Mouse (Mus musculus) testis, adult 2 months (tissue): Measurements from ENCODE around the gene AI464131. TPM values are rescaled to one million over a fixed set of nuclear protein-coding genes. Genes with fewer than 3 reads are reported as not detected.

Source experiments
- H3K27ac ChIP-seq: fragments of 200-500 bp; 2 replicates; pipeline ENCODE4 v1.5.1; 2012; ENCODE audit warnings: low read depth, low read length; ENCODE audit not compliant: control insufficient read depth, insufficient read depth
- H3K27me3 ChIP-seq: fragments of 200-500 bp; 2 replicates; pipeline ENCODE4 v1.6.1; 2012; ENCODE audit warnings: mild to moderate bottlenecking, low read length, moderate library complexity; ENCODE audit not compliant: control insufficient read depth, insufficient read depth
- H3K36me3 ChIP-seq: fragments of 200-500 bp; 2 replicates; pipeline ENCODE4 v1.6.1; 2012; ENCODE audit warnings: mild to moderate bottlenecking, low read length; ENCODE audit not compliant: control insufficient read depth, insufficient read depth
- H3K4me1 ChIP-seq: fragments of 200-500 bp; 2 replicates; pipeline ENCODE4 v1.6.1; 2012; ENCODE audit warnings: low read length; ENCODE audit not compliant: control insufficient read depth, insufficient read depth
- H3K4me3 ChIP-seq: fragments of 200-500 bp; 2 replicates; pipeline ENCODE4 v1.5.1; 2012; ENCODE audit warnings: low read depth, mild to moderate bottlenecking, low read length, moderate library complexity, mixed read lengths; ENCODE audit not compliant: control insufficient read depth
- CTCF ChIP-seq: fragments of 200-500 bp; IDR thresholded peaks from 2 replicates; pipeline ENCODE4 v1.5.1; 2012; ENCODE audit warnings: low read depth, mild to moderate bottlenecking, inconsistent platforms, low read length, moderate library complexity; ENCODE audit not compliant: control insufficient read depth, insufficient read depth, insufficient replicate concordance
- POLR2A ChIP-seq: fragments of 200-500 bp; IDR thresholded peaks from 2 replicates; pipeline ENCODE4 v1.6.1; 2012; ENCODE audit warnings: low read depth, mild to moderate bottlenecking, inconsistent platforms, low read length, moderate library complexity; ENCODE audit not compliant: control insufficient read depth
- polyA plus RNA-seq: library from polyadenylated mRNA; depleted of rRNA; stranded (reverse); fragments of >200 nt; gene quantifications from 2 replicates; pipeline ENCODE4 v1.2.3, GENCODE M21; 2012

Gene AI464131
- polyA plus RNA-seq, 1 experiment, result 9.8 TPM

- Histone ChIP-seq H3K4me3 (no peak overlapping the region), H3K36me3 (no peaks in the 10 kb centered on the region; the same call in 1 of the 2 replicates), H3K27ac (no peak overlapping the region), H3K27me3 (no peaks in the 10 kb centered on the region), H3K4me1 (peaks cover 7% of the 10 kb centered on the region)
- TF ChIP-seq POLR2A (no peak), CTCF (no peak)
These were observed 9.9 kb downstream of the AI464131 start for GRCm38 (mm10) chr4:41492951-41493350.

- H3K36me3 ChIP-seq, result no peaks in the 10 kb centered on the region
- no peak for TF ChIP-seq CTCF
- TF ChIP-seq POLR2A, result no peak
- H3K4me3 ChIP-seq, result no peak overlapping the region
- no peaks in the 10 kb centered on the region for H3K27me3 ChIP-seq
- no peaks in the 10 kb centered on the region; the same call in 1 of the 2 replicates for H3K4me1 ChIP-seq
- no peak overlapping the region for H3K27ac ChIP-seq
These were observed 21.3 kb downstream of the AI464131 start for GRCm38 (mm10) chr4:41481601-41482017.

- no peaks in the 10 kb centered on the region for H3K36me3 ChIP-seq
- H3K27me3 ChIP-seq, result no peaks in the 10 kb centered on the region
- no peak overlapping the region for H3K4me3 ChIP-seq
- no peaks in the 10 kb centered on the region; the same call in 1 of the 2 replicates for H3K4me1 ChIP-seq
- no peak for TF ChIP-seq CTCF
- TF ChIP-seq POLR2A, result no peak
- no peak overlapping the region for H3K27ac ChIP-seq
These were observed 22.6 kb downstream of the AI464131 start for GRCm38 (mm10) chr4:41480254-41480653.

- H3K4me3 ChIP-seq, result no peak overlapping the region
- no peaks in the 10 kb centered on the region; the same call in 1 of the 2 replicates for H3K4me1 ChIP-seq
- H3K27me3 ChIP-seq, result no peaks in the 10 kb centered on the region
- 0 out of 2 replicates have a peak overlapping the region, but pooled peaks have one; percentile 18 for H3K27ac ChIP-seq
- no peaks in the 10 kb centered on the region for H3K36me3 ChIP-seq
- no peak for TF ChIP-seq POLR2A
- TF ChIP-seq CTCF, result no peak
These were observed 23.4 kb downstream of the AI464131 start for GRCm38 (mm10) chr4:41479456-41479804.

- no peaks in the 10 kb centered on the region; the same call in 1 of the 2 replicates for H3K4me1 ChIP-seq
These were observed 24.0 kb downstream of the AI464131 start for GRCm38 (mm10) chr4:41478751-41479455.

GRCm38 (mm10) chr4:41477648-41478160 lies 25.2 kb downstream of the AI464131 start:
- TF ChIP-seq CTCF, result no peak
- no peak for TF ChIP-seq POLR2A
- H3K4me3 ChIP-seq, result no peak overlapping the region
- H3K27ac ChIP-seq, result no peak overlapping the region
- no peaks in the 10 kb centered on the region for H3K27me3 ChIP-seq
- H3K36me3 ChIP-seq, result no peaks in the 10 kb centered on the region
- H3K4me1 ChIP-seq, result no peaks in the 10 kb centered on the region; the same call in 1 of the 2 replicates

More at GRCm38 (mm10) chr4:41478751-41479455, 24.0 kb downstream of the AI464131 start:
- TF ChIP-seq POLR2A (no peak), CTCF (no peak)
- Histone ChIP-seq H3K27ac (no peak overlapping the region), H3K27me3 (no peaks in the 10 kb centered on the region), H3K4me3 (no peak overlapping the region), H3K36me3 (no peaks in the 10 kb centered on the region)

- H3K27ac ChIP-seq, result no peak overlapping the region
These were observed 31.5 kb downstream of the AI464131 start for GRCm38 (mm10) chr4:41471384-41471689.

More at GRCm38 (mm10) chr4:41471384-41471689, 31.5 kb downstream of the AI464131 start:
- Histone ChIP-seq H3K4me3 (no peak overlapping the region), H3K36me3 (no peaks in the 10 kb centered on the region), H3K4me1 (no peaks in the 10 kb centered on the region; the same call in 1 of the 2 replicates), H3K27me3 (no peaks in the 10 kb centered on the region)
- no peak for TF ChIP-seq CTCF
- no peak for TF ChIP-seq POLR2A
